Mouse (Mus musculus) heart, postnatal 14 days (tissue): ENCODE results near the gene Olfr394. TPM values are rescaled to one million over a fixed set of nuclear protein-coding genes. Genes with fewer than 3 reads are reported as not detected.
"Not testable (repeated sequence)": the region's sequence is repeated elsewhere in the genome, so short reads cannot be mapped to it uniquely, and the experiment has no call there.

Source experiments
- DNase-seq, 2 experiments: peaks; one replicate each; pipeline ENCODE4 v3.0.0; 2021 to 2022
- intact Hi-C: fragments of 180-260 bp; cut with DNase I; formaldehyde crosslinking; loops from one replicate; pipeline ENCODE4 v1.15.1; 2025
- long read RNA-seq, 2 experiments: library from polyadenylated mRNA; stranded (forward); transcript quantifications; one replicate each; pipeline ENCODE4 v2.0.0; 2021
- total RNA-seq, 2 experiments: library from RNA; stranded (reverse); gene quantifications; 2 replicates each; pipeline ENCODE4 v1.2.3; 2021

Gene Olfr394
- total RNA-seq, result not detected
- long read RNA-seq, experiment 1, result 0 reads
- long read RNA-seq, experiment 2, result 0 reads

- intact Hi-C loops, result loop anchor here (2.0 kb wide), 1 partner anchor 234 kb away; no protein-coding TSS in a partner anchor
- no peak for DNase-seq
These were observed at the start of gene Olfr394 for GRCm38 (mm10) chr11:73890671-73891070. Gene Olfr394 (minus strand): TSS chr11:73890771.

- DNase-seq, result no peak
- intact Hi-C loops, result no loop called here
These were observed 45.8 kb upstream of the Olfr394 start, which contains the start of gene Olfr23 for GRCm38 (mm10) chr11:73936377-73936776. Gene Olfr23 (plus strand): TSS chr11:73936677.

GRCm38 (mm10) chr11:73909199-73909598 lies 18.6 kb upstream of the Olfr394 start, which contains the start of gene Olfr395:
Gene Olfr395 (minus strand): TSS chr11:73909299.
- intact Hi-C loops, DNase-seq: not testable (repeated sequence)

- no peak for DNase-seq
- intact Hi-C loops, result no loop called here
These were observed 39.2 kb downstream of the Olfr394 start, which contains the start of gene Olfr393 for GRCm38 (mm10) chr11:73851354-73851753. Gene Olfr393 (minus strand): TSS chr11:73851454.

Other genes with a start within 250 kb of the Olfr394 start
- not detected for gene Zfp735, start 202.0 kb downstream of the Olfr394 start, total RNA-seq
- gene Olfr389, start 110.1 kb downstream of the Olfr394 start, total RNA-seq, result not detected
- not detected for gene Olfr390, start 107.8 kb downstream of the Olfr394 start, total RNA-seq
- not detected for gene Olfr391-ps, start 87.7 kb downstream of the Olfr394 start, total RNA-seq
- gene Olfr392, start 73.7 kb downstream of the Olfr394 start, total RNA-seq, result not detected
- gene Olfr393, start 39.3 kb downstream of the Olfr394 start, total RNA-seq, result not detected
- not detected for gene Olfr395, start 18.5 kb upstream of the Olfr394 start, total RNA-seq
- gene Olfr23, start 45.9 kb upstream of the Olfr394 start, total RNA-seq, result not detected
- not detected for gene Olfr397, start 70.0 kb upstream of the Olfr394 start, total RNA-seq
- gene Olfr398, start 99.6 kb upstream of the Olfr394 start, total RNA-seq, result not detected
- not detected for gene Olfr139, start 165.8 kb upstream of the Olfr394 start, total RNA-seq
- gene Olfr399, start 165.8 kb upstream of the Olfr394 start, total RNA-seq, result not detected
- gene Zfp616, start 179.2 kb upstream of the Olfr394 start, total RNA-seq, result not detected
- gene Olfr401, start 222.9 kb upstream of the Olfr394 start, total RNA-seq, result not detected